Mouse (Mus musculus) midbrain, embryonic 15.5 days (tissue): Measurements from ENCODE around the gene Avpi1. TPM values are rescaled to one million over a fixed set of nuclear protein-coding genes. Genes with fewer than 3 reads are reported as not detected.
A peak's percentile ranks its signal among the peaks of the same experiment; 100 is the strongest.
"Not testable (repeated sequence)": the region's sequence is repeated elsewhere in the genome, so short reads cannot be mapped to it uniquely, and the experiment has no call there.

ENCODE experiments used
- ATAC-seq: fragments of 200-750 bp; cut with Nextera tagmentation; replicated peaks from 2 replicates; pipeline ENCODE4 v1.8.0; 2017; ENCODE audit warnings: moderate TSS enrichment
- H3K27ac ChIP-seq: fragments of 300-500 bp; sonication (generic); 2 replicates; pipeline ENCODE4 v1.5.1; 2015; ENCODE audit warnings: mild to moderate bottlenecking, inconsistent platforms
- H3K27me3 ChIP-seq: fragments of 300-500 bp; sonication (generic); replicated peaks from 2 replicates; pipeline ENCODE4 v1.6.1; 2015; ENCODE audit warnings: inconsistent platforms
- H3K36me3 ChIP-seq: fragments of 300-500 bp; sonication (generic); replicated peaks from 2 replicates; pipeline ENCODE4 v1.6.1; 2015; ENCODE audit warnings: inconsistent platforms
- H3K4me1 ChIP-seq: fragments of 300-500 bp; sonication (generic); 2 replicates; pipeline ENCODE4 v1.6.1; 2015; ENCODE audit warnings: inconsistent platforms
- H3K4me2 ChIP-seq: fragments of 300-500 bp; sonication (generic); 2 replicates; pipeline ENCODE4 v1.6.1; 2015; ENCODE audit warnings: inconsistent platforms, mild to moderate bottlenecking, moderate library complexity
- H3K4me3 ChIP-seq: fragments of 300-500 bp; sonication (generic); 2 replicates; pipeline ENCODE4 v1.5.1; 2015; ENCODE audit warnings: mild to moderate bottlenecking, inconsistent platforms
- H3K9ac ChIP-seq: fragments of 300-500 bp; sonication (generic); 2 replicates; pipeline ENCODE4 v1.6.1; 2015; ENCODE audit warnings: mild to moderate bottlenecking, inconsistent platforms
- H3K9me3 ChIP-seq: fragments of 300-500 bp; sonication (generic); 2 replicates; pipeline ENCODE4 v1.6.1; 2016; ENCODE audit warnings: inconsistent platforms
- WGBS: fragments of 180-500 bp; shearing (Covaris S2); methylation state at CpG from one replicate; pipeline ENCODE4 v1.1.7; 2015; ENCODE audit warnings: mixed read lengths; 5-methylcytosine and 5-hydroxymethylcytosine counted together
- polyA plus RNA-seq: library from polyadenylated mRNA; unstranded; fragments of >200 nt; fragmentation: Nextera tagmentation; extraction: Ambion mirVana; gene quantifications from 2 replicates; pipeline ENCODE4 v1.2.1, GENCODE M21; 2015

The Avpi1 gene
- polyA plus RNA-seq, 1 experiment from 2014 or later: 6.3 TPM

DNA sequence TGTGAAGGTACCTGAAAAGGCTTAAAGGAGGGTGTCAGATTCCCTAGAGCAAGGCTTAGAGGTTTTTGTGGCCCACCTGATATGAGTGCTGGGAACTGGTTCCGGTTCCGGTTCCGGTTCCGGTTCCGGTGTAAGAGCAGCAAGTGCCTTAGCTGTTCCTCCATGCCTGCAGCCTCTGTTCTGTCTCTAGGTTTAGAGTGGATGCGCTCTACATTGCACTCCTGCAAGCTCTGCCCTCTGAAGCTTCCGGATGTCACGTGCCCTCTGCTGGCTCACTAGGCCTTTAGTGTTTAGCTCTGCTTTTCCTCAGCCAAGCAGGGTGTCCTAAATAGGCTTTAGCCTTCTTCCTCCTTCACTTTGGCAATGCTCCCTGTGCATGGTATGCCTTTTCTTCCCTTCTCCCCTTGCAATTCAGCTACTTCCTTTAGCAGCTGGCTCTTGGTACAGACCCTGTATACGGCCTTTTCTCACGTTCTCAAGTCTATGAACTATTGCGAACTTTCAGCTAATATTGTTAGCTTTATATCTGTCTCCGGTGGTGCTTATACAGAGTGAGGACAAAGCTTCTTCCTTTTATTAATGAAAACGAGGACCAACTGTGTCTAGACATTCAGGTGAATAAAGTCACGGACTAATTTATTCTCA is 39.6 kb downstream of the Avpi1 start:
- no peak for ATAC-seq
- peak overlapping the region; percentile 79 for H3K4me3 ChIP-seq
- peak overlapping the region; percentile 77 for H3K27ac ChIP-seq
- H3K36me3 ChIP-seq: no peaks in the 10 kb centered on the region
- 0 out of 2 replicates have a peak overlapping the region, but pooled peaks have one; percentile 1 for H3K9ac ChIP-seq
- H3K27me3 ChIP-seq: no peaks in the 10 kb centered on the region
- WGBS: 14% methylated on average over 14 of the region's 14 CpGs
- H3K4me1 ChIP-seq: peaks cover 40% of the 10 kb centered on the region
- no peaks in the 10 kb centered on the region for H3K9me3 ChIP-seq
- H3K4me2 ChIP-seq: peak overlapping the region; percentile 58

DNA sequence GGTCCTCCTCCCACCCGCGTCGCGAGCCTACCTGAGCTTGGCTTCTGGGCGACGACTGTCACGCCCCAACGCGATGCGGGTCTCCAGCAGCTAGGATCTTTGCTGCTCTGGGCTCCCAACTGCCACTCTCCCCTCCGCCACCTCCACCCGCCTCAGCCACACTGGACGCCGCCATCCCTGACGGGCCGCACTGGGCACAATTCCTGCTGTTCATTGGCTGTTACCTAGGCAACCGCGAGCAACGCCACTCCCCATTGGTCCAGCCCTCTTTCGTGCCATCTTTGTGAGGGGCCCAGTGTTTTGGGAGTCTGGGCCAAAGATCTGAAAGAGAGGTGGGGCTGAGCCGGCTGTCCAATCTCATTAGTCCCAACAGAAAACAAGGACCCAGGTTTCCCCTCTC is 42.7 kb downstream of the Avpi1 start, which contains the start of gene Morn4:
Gene Morn4 (minus strand): TSS at position 192 of the 400 bp plus-strand sequence.
- Histone ChIP-seq H3K9ac (peak within 1 kb of the TSS; percentile 80), H3K27me3 (no peaks in the 10 kb centered on the region), H3K36me3 (no peaks in the 10 kb centered on the region), H3K27ac (peak within 1 kb of the TSS; percentile 85), H3K9me3 (no peaks in the 10 kb centered on the region), H3K4me2 (peak within 1 kb of the TSS; percentile 92), H3K4me1 (peaks cover 26% of the 10 kb centered on the region), H3K4me3 (peak within 1 kb of the TSS; percentile 74)
- peak; percentile 85 for ATAC-seq
- under 1% methylated on average over 21 of the region's 21 CpGs for WGBS

DNA sequence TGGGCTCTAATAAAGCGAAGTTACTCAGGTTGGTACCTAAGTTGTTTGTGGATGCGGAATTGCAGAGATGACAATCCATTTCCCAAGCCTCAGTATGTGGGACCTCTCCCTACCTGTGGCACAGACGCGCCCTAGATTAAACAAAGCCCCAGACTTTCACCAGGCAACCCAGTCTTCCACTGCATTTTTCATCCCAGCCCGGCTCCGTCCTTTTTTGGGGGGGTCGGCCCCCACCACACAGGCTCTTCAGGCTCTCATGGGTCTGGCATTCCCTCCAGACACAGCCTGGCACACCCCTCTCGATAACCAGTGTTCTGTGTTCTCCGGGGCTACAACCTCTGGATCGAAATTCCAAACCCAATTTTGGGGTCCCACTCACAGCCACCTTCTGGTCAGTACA is 43.2 kb downstream of the Avpi1 start:
- Histone ChIP-seq H3K4me1 (peaks cover 23% of the 10 kb centered on the region), H3K27ac (peak overlapping the region; percentile 85), H3K36me3 (no peaks in the 10 kb centered on the region), H3K9ac (peak overlapping the region; percentile 80), H3K4me2 (peak overlapping the region; percentile 92), H3K4me3 (peak overlapping the region; percentile 74), H3K9me3 (no peaks in the 10 kb centered on the region), H3K27me3 (no peaks in the 10 kb centered on the region)
- ATAC-seq: peak; percentile 1; the same call in 1 of the 2 replicates
- WGBS: 7% methylated on average over 10 of the region's 10 CpGs

GRCm38 (mm10) chr19:42081613-42082012 is 47.2 kb downstream of the Avpi1 start:
- H3K9ac ChIP-seq, H3K4me3 ChIP-seq, H3K4me2 ChIP-seq, H3K27ac ChIP-seq, ATAC-seq, H3K36me3 ChIP-seq, H3K9me3 ChIP-seq, H3K27me3 ChIP-seq: not testable (repeated sequence)
- H3K4me1 ChIP-seq: peaks cover 12% of the 10 kb centered on the region
- WGBS: 93% methylated on average over 5 of the region's 5 CpGs

DNA sequence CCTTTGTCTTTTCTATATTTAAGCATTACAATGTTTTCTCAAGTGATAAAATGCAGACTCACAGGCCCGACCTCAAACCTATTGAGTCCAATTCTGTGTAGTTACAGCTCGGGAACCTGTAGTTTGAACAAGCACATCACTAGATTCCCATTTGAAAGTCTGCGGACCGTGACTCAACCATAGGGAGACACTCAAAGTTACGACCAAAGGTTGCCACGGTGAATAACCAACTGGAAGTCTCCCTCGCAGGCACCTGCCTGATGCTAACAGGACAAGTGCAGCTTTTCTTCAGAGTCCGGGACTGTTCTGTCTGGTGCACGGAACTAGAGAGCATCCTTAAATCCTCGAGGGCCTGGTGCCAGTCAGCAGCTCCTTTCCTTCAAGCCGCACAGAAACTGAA is 48.4 kb downstream of the Avpi1 start:
- no peak overlapping the region for H3K27ac ChIP-seq
- no peak for ATAC-seq
- peaks cover 7% of the 10 kb centered on the region for H3K4me1 ChIP-seq
- no peak overlapping the region for H3K4me3 ChIP-seq
- H3K36me3 ChIP-seq: peaks cover 20% of the 10 kb centered on the region
- no peak overlapping the region for H3K9ac ChIP-seq
- H3K4me2 ChIP-seq: no peak overlapping the region
- WGBS: 72% methylated on average over 11 of the region's 11 CpGs
- no peaks in the 10 kb centered on the region for H3K27me3 ChIP-seq
- no peaks in the 10 kb centered on the region for H3K9me3 ChIP-seq

DNA sequence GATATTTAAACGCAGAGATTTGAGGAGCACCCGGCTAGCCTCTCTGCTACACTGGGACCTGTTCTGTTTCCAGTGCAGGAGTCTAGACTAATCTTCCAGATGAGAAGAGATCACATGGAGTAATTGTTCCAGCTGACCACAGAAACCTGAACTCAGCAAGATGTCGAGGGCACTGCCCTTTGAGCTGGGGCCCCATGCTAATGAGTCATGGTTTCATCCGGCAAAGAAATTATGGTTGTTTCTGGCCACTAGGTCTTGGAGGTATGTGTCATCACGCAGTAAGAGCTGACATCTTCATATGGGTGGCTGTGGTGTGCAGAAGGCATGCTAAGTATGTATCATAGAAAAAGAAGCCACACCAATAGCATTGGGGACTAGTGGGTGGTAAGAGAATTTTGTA is 48.9 kb downstream of the Avpi1 start:
- 81% methylated on average over 5 of the region's 5 CpGs for WGBS
- H3K9ac ChIP-seq: no peak overlapping the region

GRCm38 (mm10) chr19:42079006-42079405 is 49.9 kb downstream of the Avpi1 start:
- H3K27ac ChIP-seq: no peak overlapping the region
- peaks cover 20% of the 10 kb centered on the region for H3K36me3 ChIP-seq
- no peak overlapping the region for H3K4me2 ChIP-seq
- H3K4me3 ChIP-seq: no peak overlapping the region
- no peaks in the 10 kb centered on the region for H3K4me1 ChIP-seq
- H3K27me3 ChIP-seq: no peaks in the 10 kb centered on the region
- H3K9ac ChIP-seq: no peak overlapping the region
- no peak for ATAC-seq
- no peaks in the 10 kb centered on the region for H3K9me3 ChIP-seq
- 95% methylated on average over 12 of the region's 12 CpGs for WGBS

More for the DNA sequence above, 48.9 kb downstream of the Avpi1 start:
- H3K9me3 ChIP-seq: no peaks in the 10 kb centered on the region
- H3K4me2 ChIP-seq: no peak overlapping the region
- H3K27ac ChIP-seq: no peak overlapping the region
- no peak overlapping the region for H3K4me3 ChIP-seq
- ATAC-seq: no peak
- no peaks in the 10 kb centered on the region for H3K27me3 ChIP-seq
- H3K4me1 ChIP-seq: peaks cover 5% of the 10 kb centered on the region
- peaks cover 20% of the 10 kb centered on the region for H3K36me3 ChIP-seq

DNA sequence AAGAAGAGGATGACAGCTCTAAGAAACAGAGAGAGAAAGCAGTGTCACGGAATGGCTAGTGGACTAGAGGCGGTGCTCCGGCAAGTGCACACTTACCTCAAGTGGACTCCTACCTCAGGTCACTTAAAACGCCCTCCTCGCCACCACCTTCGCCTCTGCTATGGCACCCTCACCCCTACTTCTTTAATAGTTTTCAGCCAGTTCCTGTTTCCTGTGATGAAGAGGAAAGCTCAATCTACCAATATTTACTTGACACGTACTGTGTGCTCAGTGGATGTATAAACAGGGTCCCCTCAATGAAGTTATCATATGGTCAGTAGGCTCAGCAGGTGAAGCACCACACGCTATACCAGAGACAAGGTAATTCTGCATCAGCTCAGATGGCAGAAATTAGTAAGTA is 50.3 kb downstream of the Avpi1 start:
- Histone ChIP-seq H3K4me3 (no peak overlapping the region), H3K27me3 (no peaks in the 10 kb centered on the region), H3K9ac (no peak overlapping the region), H3K4me2 (no peak overlapping the region), H3K4me1 (no peaks in the 10 kb centered on the region), H3K36me3 (peaks cover 20% of the 10 kb centered on the region), H3K27ac (no peak overlapping the region), H3K9me3 (no peaks in the 10 kb centered on the region)
- ATAC-seq: no peak
- 97% methylated on average over 8 of the region's 8 CpGs for WGBS

DNA sequence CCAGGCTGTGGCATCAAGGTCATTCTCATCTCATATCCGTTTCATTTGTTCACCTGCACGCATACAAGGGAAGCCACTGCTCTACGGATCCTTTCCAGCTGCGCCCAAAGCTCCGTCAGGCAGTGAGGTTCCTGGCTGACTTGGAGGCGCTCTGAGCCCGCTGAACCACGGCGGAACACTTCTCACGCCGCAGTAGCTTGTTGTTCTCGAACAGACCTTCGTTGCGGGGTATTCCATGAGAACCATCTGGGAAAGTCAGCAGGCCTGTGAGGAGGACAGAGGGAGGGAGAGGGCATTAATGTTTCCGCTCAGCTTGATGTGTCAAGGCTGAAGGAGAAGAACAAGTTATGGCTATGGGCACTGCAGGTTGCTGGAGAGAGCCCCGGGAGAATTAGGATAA is 52.9 kb downstream of the Avpi1 start:
- no peak overlapping the region for H3K9ac ChIP-seq
- H3K9me3 ChIP-seq: no peaks in the 10 kb centered on the region
- WGBS: 85% methylated on average over 16 of the region's 16 CpGs
- no peaks in the 10 kb centered on the region for H3K27me3 ChIP-seq
- no peaks in the 10 kb centered on the region for H3K4me1 ChIP-seq
- no peak overlapping the region for H3K27ac ChIP-seq
- no peak for ATAC-seq
- no peak overlapping the region for H3K4me2 ChIP-seq
- peaks cover 20% of the 10 kb centered on the region for H3K36me3 ChIP-seq
- H3K4me3 ChIP-seq: no peak overlapping the region

- Histone ChIP-seq H3K4me2 (no peak overlapping the region), H3K9ac (no peak overlapping the region), H3K4me3 (no peak overlapping the region), H3K27ac (no peak overlapping the region), H3K27me3 (no peaks in the 10 kb centered on the region), H3K9me3 (no peaks in the 10 kb centered on the region), H3K4me1 (no peaks in the 10 kb centered on the region), H3K36me3 (peaks cover 20% of the 10 kb centered on the region)
- 85% methylated on average over 2 of the region's 2 CpGs for WGBS
- ATAC-seq: no peak
These were observed 53.8 kb downstream of the Avpi1 start for GRCm38 (mm10) chr19:42075051-42075450.

Other genes with a start within 250 kb of the Avpi1 start
- gene Rrp12, start 232.9 kb downstream of the Avpi1 start, polyA plus RNA-seq: 16.7 and 18.5 TPM in 2 replicates
- gene Pgam1, start 217.1 kb downstream of the Avpi1 start, polyA plus RNA-seq: 484 and 515 TPM in 2 replicates
- 53.1 and 61.1 TPM in 2 replicates for gene Exosc1, start 195.6 kb downstream of the Avpi1 start, polyA plus RNA-seq
- 88.0 and 91.9 TPM in 2 replicates for gene Zdhhc16, start 195.6 kb downstream of the Avpi1 start, polyA plus RNA-seq
- 34.9 and 37.5 TPM in 2 replicates for gene Mms19, start 147.9 kb downstream of the Avpi1 start, polyA plus RNA-seq
- 10.0 and 13.6 TPM in 2 replicates for gene Ubtd1, start 147.3 kb downstream of the Avpi1 start, polyA plus RNA-seq
- gene Ankrd2, start 93.1 kb downstream of the Avpi1 start, polyA plus RNA-seq: 0.56 and 0.83 TPM in 2 replicates
- gene Hoga1, start 83.4 kb downstream of the Avpi1 start, polyA plus RNA-seq: 1.1 and 1.3 TPM in 2 replicates
- not detected in 2 replicates for gene 4933411K16Rik, start 76.8 kb downstream of the Avpi1 start, polyA plus RNA-seq
- 154 and 162 TPM in 2 replicates for gene Morn4, start 42.7 kb downstream of the Avpi1 start, polyA plus RNA-seq
- 30.1 and 30.6 TPM in 2 replicates for gene Pi4k2a, start 38.6 kb downstream of the Avpi1 start, polyA plus RNA-seq
- gene Marveld1, start 18.3 kb upstream of the Avpi1 start, polyA plus RNA-seq: 2.9 and 4.6 TPM in 2 replicates
- gene Zfyve27, start 34.9 kb upstream of the Avpi1 start, polyA plus RNA-seq: 70.3 and 74.2 TPM in 2 replicates
- 1.1 and 1.3 TPM in 2 replicates for gene Sfrp5, start 73.2 kb upstream of the Avpi1 start, polyA plus RNA-seq
- 62.7 and 65.5 TPM in 2 replicates for gene Golga7b, start 118.5 kb upstream of the Avpi1 start, polyA plus RNA-seq